ENCODE assay signal across 7 mouse cellular contexts in genomic region chr16:33062024-33062681, GRCm38 (mm10). TPM values are rescaled to one million over a fixed set of nuclear protein-coding genes. Genes with fewer than 3 reads are reported as not detected.
DNase-seq lines count a peak whose midpoint lies in the region; ATAC-seq lines count a peak whose summit lies in the region.

Gene Lmln, plus strand, starts transcription at chr16:33062521.

- H3K9me3 ChIP-seq in embryonic facial prominence, embryonic 10.5 days: no peaks in the 10 kb centered on the region
- no peaks in the 10 kb centered on the region for H3K9me3 ChIP-seq in limb, embryonic 10.5 days (replicated peaks)
- H3K9me3 ChIP-seq in midbrain, embryonic 13.5 days: no peaks in the 10 kb centered on the region

- H3K4me1 ChIP-seq in embryonic facial prominence, embryonic 10.5 days: peaks cover 43% of the 10 kb centered on the region
- peaks cover 28% of the 10 kb centered on the region for H3K4me1 ChIP-seq in limb, embryonic 10.5 days
- H3K4me1 ChIP-seq in midbrain, embryonic 13.5 days (replicated peaks): peaks cover 40% of the 10 kb centered on the region

- peak; percentile 91 for ATAC-seq in granulocyte monocyte progenitor cell, adult 5-6 weeks (replicated peaks; ENCODE audit: poor library complexity, severe bottlenecking)
- peak; percentile 99 for ATAC-seq in midbrain, embryonic 13.5 days

- peak within 1 kb of the TSS; percentile 85 for H3K9ac ChIP-seq in midbrain, embryonic 13.5 days (replicated peaks)

- H3K4me3 ChIP-seq in embryonic facial prominence, embryonic 10.5 days: peak within 1 kb of the TSS; percentile 91
- H3K4me3 ChIP-seq in limb, embryonic 10.5 days: peak within 1 kb of the TSS; percentile 87
- H3K4me3 ChIP-seq in midbrain, embryonic 13.5 days (replicated peaks): peak within 1 kb of the TSS; percentile 71

- peak; percentile 95 for DNase-seq in adrenal gland, postnatal 10 days
- DNase-seq in embryonic facial prominence, embryonic 10.5 days (ENCODE audit: low spot score): peak; percentile 96
- peak; percentile 92 for DNase-seq in kidney, adult 11 months
- peak; percentile 94 for DNase-seq in limb, embryonic 10.5 days (ENCODE audit: low spot score)
- DNase-seq in spleen, adult 12 weeks (ENCODE audit: low spot score): peak; percentile 77

- H3K27ac ChIP-seq in embryonic facial prominence, embryonic 10.5 days (replicated peaks): peak within 1 kb of the TSS; percentile 89
- H3K27ac ChIP-seq in limb, embryonic 10.5 days: peak within 1 kb of the TSS; percentile 90
- H3K27ac ChIP-seq in midbrain, embryonic 13.5 days: peak within 1 kb of the TSS; percentile 83

- peaks cover 44% of the 10 kb centered on the region for H3K36me3 ChIP-seq in embryonic facial prominence, embryonic 10.5 days (replicated peaks)
- peaks cover 45% of the 10 kb centered on the region for H3K36me3 ChIP-seq in limb, embryonic 10.5 days
- peaks cover 39% of the 10 kb centered on the region for H3K36me3 ChIP-seq in midbrain, embryonic 13.5 days

- peak within 1 kb of the TSS; percentile 86 for H3K4me2 ChIP-seq in midbrain, embryonic 13.5 days (replicated peaks)

- WGBS in embryonic facial prominence, embryonic 10.5 days: under 1% methylated on average over 64 of the region's 64 CpGs
- WGBS in limb, embryonic 10.5 days: under 1% methylated on average over 63 of the region's 64 CpGs
- under 1% methylated on average over 60 of the region's 64 CpGs for WGBS in midbrain, embryonic 13.5 days

- no peaks in the 10 kb centered on the region for H3K27me3 ChIP-seq in embryonic facial prominence, embryonic 10.5 days (replicated peaks; ENCODE audit: low read depth, poor library complexity, severe bottlenecking)
- no peaks in the 10 kb centered on the region for H3K27me3 ChIP-seq in limb, embryonic 10.5 days (ENCODE audit: low read depth, poor library complexity, severe bottlenecking)
- H3K27me3 ChIP-seq in midbrain, embryonic 13.5 days: no peaks in the 10 kb centered on the region

RNA-seq across cellular contexts. Expression of gene Lmln, which starts in this region (rescaled TPM):
- total RNA-seq in adrenal gland, postnatal 10 days (2021): 1 to 10 TPM; 5.5 to 9.9 TPM
- polyA plus RNA-seq in embryonic facial prominence, embryonic 10.5 days (2016; fragmentation: Nextera tagmentation; extraction: Ambion mirVana): 2.6 and 3.7 TPM in 2 replicates
- 3.6 and 8.5 TPM in 2 replicates for total RNA-seq in granulocyte monocyte progenitor cell, adult 5-6 weeks (2014; fragmentation: Nextera tagmentation)
- 3.3 and 3.5 TPM in 2 replicates for total RNA-seq in granulocyte monocyte progenitor cell, adult 5-6 weeks (2017)
- polyA plus RNA-seq in limb, embryonic 10.5 days (2016; fragmentation: Nextera tagmentation; extraction: Ambion mirVana): 1.8 and 2.3 TPM in 2 replicates
- 4.4 and 5.3 TPM in 2 replicates for polyA plus RNA-seq in midbrain, embryonic 13.5 days (2015; fragmentation: Nextera tagmentation; extraction: Ambion mirVana)

Comparison
In these comparisons a context has a peak if more than half of its experiments do, and no peak if none do; other contexts are left out.
1. Peak in every context shown above with its lines: DNase-seq, ATAC-seq, H3K4me3 ChIP-seq and H3K27ac ChIP-seq.